Mouse (Mus musculus) megakaryocyte, adult 5-6 weeks (primary cell): ENCODE data around the gene Rnh1. TPM values are rescaled to one million over a fixed set of nuclear protein-coding genes. Genes with fewer than 3 reads are reported as not detected.

Source experiments
- ATAC-seq: 2 replicates; pipeline ENCODE4 v1.8.0; 2016; ENCODE audit warnings: mild to moderate bottlenecking, inconsistent platforms; ENCODE audit not compliant: poor library complexity, severe bottlenecking
- total RNA-seq, 2 experiments: library from RNA; stranded (forward) in 1 of 2; stranded (reverse) in 1 of 2; fragments of 153-499, 151-499 nt in 1 of 2; fragments of 221-1000, 200-1000 nt in 1 of 2; gene quantifications; 2 replicates each; pipeline versions ENCODE4 v1.2.3 to v1.2.4; 2015 to 2017

Rnh1 gene
- total RNA-seq, 2 experiments from 2014 or later, result 86.8 to 94.3 TPM

- ATAC-seq, result no peak
Observed at GRCm38 (mm10) chr7:141169300-141169699, 3.4 kb downstream of the Rnh1 start.

- peak; percentile 63 for ATAC-seq
Observed at GRCm38 (mm10) chr7:141168518-141168953, 4.1 kb downstream of the Rnh1 start.

DNA sequence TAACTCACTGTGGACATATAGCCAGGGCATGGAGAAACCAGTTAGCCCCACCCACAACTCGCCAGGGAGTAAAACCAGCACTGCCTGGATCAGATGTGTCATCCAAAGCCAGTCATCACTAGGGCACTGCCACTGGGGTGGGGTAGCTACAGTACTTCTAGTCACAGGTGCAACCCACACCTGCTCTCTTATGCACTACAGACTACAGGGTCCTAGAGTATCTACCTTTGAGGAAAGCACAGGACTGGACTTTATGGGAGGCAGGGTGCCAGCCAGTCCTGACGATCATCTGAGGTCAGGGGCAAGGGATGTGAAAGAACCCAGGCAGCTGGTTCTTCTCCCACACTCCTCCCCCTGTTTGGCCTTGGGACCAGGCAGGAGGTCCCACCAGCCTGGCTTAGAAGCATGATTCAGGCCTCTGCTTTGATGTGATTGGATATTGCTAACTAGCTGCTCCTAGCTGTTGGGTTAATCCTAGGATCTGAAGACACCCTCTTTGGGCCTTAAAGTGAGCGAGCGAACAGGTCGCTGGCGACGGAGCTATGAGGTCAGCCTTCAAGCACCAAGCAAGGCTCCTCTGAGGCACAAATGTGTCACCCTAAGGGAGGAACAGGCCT lies 4.6 kb downstream of the Rnh1 start:
- peak; percentile 8 for ATAC-seq

DNA sequence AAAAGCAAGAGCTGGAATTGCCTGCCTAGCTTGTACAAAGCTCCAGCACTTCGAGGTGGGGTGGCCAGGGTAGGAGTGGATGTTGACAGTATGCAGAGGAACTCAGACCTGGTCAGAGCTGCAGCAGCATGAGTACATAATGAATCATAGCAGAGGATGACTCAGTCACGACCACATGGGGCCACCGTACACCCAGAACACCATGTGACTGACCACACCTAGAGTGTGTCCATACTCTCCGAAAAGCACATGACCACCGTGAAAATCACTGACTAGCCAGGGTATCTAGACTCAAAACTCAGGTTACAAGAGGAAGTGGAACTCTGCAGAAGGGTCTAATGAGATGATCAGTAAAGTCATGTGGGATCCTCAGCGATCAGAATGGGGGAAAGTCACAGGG lies 7.8 kb downstream of the Rnh1 start:
- peak; percentile 66 for ATAC-seq

GRCm38 (mm10) chr7:141164397-141164796 lies 8.3 kb downstream of the Rnh1 start:
- ATAC-seq, result no peak

DNA sequence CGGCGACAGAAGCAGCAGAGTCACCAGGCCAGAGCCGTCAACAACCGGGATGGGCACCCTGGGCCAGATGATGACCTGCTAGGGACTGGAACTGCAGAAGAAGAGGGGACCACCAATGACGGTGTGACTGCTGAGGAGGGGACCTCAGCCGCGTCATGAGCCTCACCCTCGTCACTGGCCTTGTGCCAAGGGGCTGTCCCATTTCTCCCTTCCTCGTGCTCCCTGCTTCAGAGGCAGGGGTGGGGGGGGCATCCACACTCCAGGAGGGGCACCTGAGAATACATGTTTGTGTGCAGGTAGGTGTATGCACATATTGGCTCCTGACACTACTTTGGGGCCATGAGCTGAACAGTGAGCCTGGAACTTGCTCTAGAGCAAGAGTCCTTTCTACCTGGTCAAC lies 17.3 kb downstream of the Rnh1 start:
- no peak for ATAC-seq

GRCm38 (mm10) chr7:141148639-141149038 lies 24.0 kb downstream of the Rnh1 start:
- ATAC-seq, result no peak

- no peak for ATAC-seq
Observed at GRCm38 (mm10) chr7:141147044-141147443, 25.6 kb downstream of the Rnh1 start.

DNA sequence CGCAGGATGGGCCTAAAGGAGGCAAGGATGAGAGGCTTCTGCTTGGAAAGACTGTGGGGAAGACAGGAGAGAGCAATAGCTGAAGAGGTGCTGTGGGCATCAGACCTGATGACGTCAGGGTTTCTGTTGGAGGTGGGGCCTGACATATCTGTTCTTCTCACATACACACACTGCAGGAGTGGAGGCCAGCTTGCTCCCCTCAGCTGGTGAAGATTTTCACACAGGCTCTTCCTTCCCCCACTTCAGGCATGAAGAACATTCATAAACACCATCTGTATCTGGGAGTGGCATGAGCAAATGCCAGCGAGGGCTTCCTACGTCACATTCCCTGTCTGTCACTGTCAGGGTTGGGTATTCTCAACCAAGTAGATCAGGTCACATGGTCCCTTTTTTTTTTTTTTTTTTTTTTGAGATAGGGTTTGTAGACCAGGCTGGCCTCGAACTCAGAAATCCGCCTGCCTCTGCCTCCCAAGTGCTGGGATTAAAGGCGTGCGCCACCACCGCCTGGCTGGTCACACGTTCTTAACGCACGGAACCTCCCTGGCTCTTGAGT lies 26.5 kb downstream of the Rnh1 start:
- ATAC-seq, result no peak

GRCm38 (mm10) chr7:141145403-141145802 lies 27.3 kb downstream of the Rnh1 start:
- ATAC-seq, result no peak

DNA sequence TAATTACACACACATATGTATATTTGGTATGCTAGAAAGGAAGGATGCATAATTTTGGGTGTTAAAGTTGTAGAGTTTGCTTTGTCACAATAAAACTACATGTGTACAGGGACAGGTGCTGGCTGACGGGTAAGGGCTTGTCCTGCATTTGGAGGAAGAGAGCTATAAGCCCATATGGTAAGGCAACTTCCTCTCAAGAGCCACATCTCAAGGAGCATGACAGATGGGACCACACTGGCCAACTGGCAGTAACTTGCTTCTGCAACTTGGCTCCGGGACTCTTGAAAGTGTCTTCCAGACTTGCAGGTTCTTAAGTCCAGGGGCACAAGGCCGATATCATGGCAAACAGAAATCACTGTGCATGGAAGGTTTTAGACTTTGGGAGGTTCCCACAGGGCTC lies 28.0 kb downstream of the Rnh1 start:
- ATAC-seq, result no peak

GRCm38 (mm10) chr7:141143861-141144260 lies 28.8 kb downstream of the Rnh1 start:
- ATAC-seq, result no peak

- peak; percentile 91 for ATAC-seq
Observed at GRCm38 (mm10) chr7:141143112-141143511, 29.5 kb downstream of the Rnh1 start.

- ATAC-seq, result no peak
Observed at GRCm38 (mm10) chr7:141141326-141141725, 31.3 kb downstream of the Rnh1 start.

DNA sequence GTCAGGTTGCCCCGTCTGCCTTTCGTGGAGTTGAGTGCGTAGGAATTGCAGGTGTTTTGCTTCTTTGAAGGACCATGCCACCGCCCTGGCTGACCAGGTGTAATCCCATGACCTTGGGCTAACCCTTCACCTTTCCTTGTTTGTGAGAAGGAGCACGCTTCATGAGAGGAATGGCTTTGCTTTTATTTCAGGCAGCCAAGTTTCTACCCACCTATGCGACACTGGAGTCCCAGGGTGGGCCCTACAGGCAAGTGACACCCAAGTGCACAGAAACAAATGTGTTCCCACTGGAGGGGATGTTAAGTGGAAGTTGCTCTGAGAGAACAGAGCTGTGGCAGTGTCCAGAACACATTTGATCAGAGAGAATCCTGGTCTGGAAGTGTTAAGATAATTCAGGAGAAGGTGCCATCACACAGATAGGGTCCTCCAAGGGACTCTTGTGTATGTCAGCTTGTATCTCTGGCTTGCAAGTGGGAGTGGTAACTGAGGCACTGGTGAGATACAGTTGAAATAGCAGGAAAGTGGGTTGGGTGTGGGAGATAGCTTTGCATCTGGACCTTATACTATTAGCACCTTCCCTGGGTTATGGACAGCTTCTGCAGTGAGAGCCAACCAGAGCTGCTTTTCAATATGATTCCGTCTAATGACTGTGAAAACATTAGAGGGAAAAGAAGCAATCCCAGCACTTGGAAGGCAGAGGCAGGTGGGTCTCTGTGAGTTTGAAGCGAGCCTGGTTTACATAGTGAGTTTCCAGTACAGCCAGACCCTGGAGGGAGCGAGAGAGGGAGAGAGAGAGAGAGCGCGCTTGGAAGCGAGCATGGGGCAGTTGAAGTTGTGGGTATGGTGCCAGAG lies 40.5 kb downstream of the Rnh1 start:
- peak; percentile 8; the same call in 1 of the 2 replicates for ATAC-seq

- peak; percentile 98 for ATAC-seq
Observed at GRCm38 (mm10) chr7:141131024-141131820, 41.4 kb downstream of the Rnh1 start.

GRCm38 (mm10) chr7:141123517-141123856 lies 49.2 kb downstream of the Rnh1 start:
- ATAC-seq, result no peak

- peak; percentile 98 for ATAC-seq
Observed at GRCm38 (mm10) chr7:141122689-141123516, 49.8 kb downstream of the Rnh1 start.

DNA sequence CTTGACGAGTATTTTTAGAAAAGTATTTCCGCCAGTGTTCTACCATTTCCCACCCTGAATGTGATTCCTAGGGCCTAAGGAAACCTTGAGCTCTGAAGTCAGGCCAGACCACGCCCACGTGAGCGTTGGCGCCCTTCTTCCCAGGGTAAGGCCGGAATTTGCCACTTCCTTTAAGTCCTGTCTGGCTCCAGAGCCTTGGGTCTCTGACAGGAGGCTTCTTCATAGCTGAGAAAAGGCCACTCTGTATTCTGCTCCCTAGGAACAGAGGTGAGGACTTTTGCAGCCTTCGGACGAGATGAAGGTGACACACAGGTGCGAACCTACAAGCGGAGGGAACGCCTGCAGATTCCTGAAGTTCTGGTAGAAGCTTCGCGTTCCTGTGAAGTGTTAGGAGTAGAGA lies 50.4 kb downstream of the Rnh1 start, which contains the start of gene Ptdss2:
Gene Ptdss2, plus strand, starts transcription at position 138 of the 400 bp plus-strand sequence.
- no peak for ATAC-seq

- no peak for ATAC-seq
Observed at GRCm38 (mm10) chr7:141121051-141121531, 51.6 kb downstream of the Rnh1 start.
